Mouse (Mus musculus): ENCODE measurements around the gene Efnb3. TPM values are rescaled to one million over a fixed set of nuclear protein-coding genes. Genes with fewer than 3 reads are reported as not detected.
"Not testable (repeated sequence)": the region's sequence is repeated elsewhere in the genome, so short reads cannot be mapped to it uniquely, and the experiment has no call there.

Gene Efnb3
- polyA plus RNA-seq, 1 experiment = 3.9 TPM

GRCm38 (mm10) chr11:69551310-69551709, 8.7 kb downstream of the Efnb3 start:
- TF ChIP-seq POLR2A (IDR thresholded peaks at IDR 0.05; ENCODE audit: insufficient read depth, low read length) (no peak), EP300 (IDR thresholded peaks at IDR 0.05; ENCODE audit: insufficient read depth, low read depth, low read length) (no peak), CTCF (IDR thresholded peaks at IDR 0.05; ENCODE audit: low read depth, low read length) (no peak)
- Histone ChIP-seq H3K27me3 (ENCODE audit: control insufficient read depth, insufficient read depth, low read length, poor library complexity, severe bottlenecking) (no peaks in the 10 kb centered on the region), H3K4me3 (ENCODE audit: low read depth, low read length) (no peak overlapping the region), H3K27ac (ENCODE audit: insufficient read depth, low read length) (no peak overlapping the region), H3K4me1 (ENCODE audit: control insufficient read depth, insufficient read depth, low read length) (peaks cover 6% of the 10 kb centered on the region), H3K9me3 (replicated peaks; ENCODE audit: control insufficient read depth, insufficient read depth, low read length, poor library complexity, severe bottlenecking) (no peaks in the 10 kb centered on the region), H3K9ac (ENCODE audit: low read depth, poor library complexity, severe bottlenecking) (no peak overlapping the region), H3K36me3 (ENCODE audit: control insufficient read depth, insufficient read depth, low read length, poor library complexity, severe bottlenecking) (no peaks in the 10 kb centered on the region)

GRCm38 (mm10) chr11:69549060-69549656, 10.8 kb downstream of the Efnb3 start, which contains the start of gene Dnah2:
Gene Dnah2, minus strand, starts transcription at chr11:69549110.
- Histone ChIP-seq H3K9me3 (replicated peaks; ENCODE audit: control insufficient read depth, insufficient read depth, low read length, poor library complexity, severe bottlenecking) (no peaks in the 10 kb centered on the region), H3K4me1 (ENCODE audit: control insufficient read depth, insufficient read depth, low read length) (peaks cover 6% of the 10 kb centered on the region), H3K9ac (ENCODE audit: low read depth, poor library complexity, severe bottlenecking) (no peak within 1 kb of the TSS), H3K36me3 (ENCODE audit: control insufficient read depth, insufficient read depth, low read length, poor library complexity, severe bottlenecking) (no peaks in the 10 kb centered on the region), H3K27me3 (ENCODE audit: control insufficient read depth, insufficient read depth, low read length, poor library complexity, severe bottlenecking) (no peaks in the 10 kb centered on the region), H3K27ac (ENCODE audit: insufficient read depth, low read length) (no peak within 1 kb of the TSS), H3K4me3 (ENCODE audit: low read depth, low read length) (no peak within 1 kb of the TSS)
- no peak for TF ChIP-seq POLR2A (IDR thresholded peaks at IDR 0.05; ENCODE audit: insufficient read depth, low read length)

GRCm38 (mm10) chr11:69547071-69547470, 12.9 kb downstream of the Efnb3 start:
- Histone ChIP-seq H3K36me3 (ENCODE audit: control insufficient read depth, insufficient read depth, low read length, poor library complexity, severe bottlenecking) (no peaks in the 10 kb centered on the region), H3K27ac (ENCODE audit: insufficient read depth, low read length) (no peak overlapping the region), H3K9me3 (replicated peaks; ENCODE audit: control insufficient read depth, insufficient read depth, low read length, poor library complexity, severe bottlenecking) (no peaks in the 10 kb centered on the region), H3K9ac (ENCODE audit: low read depth, poor library complexity, severe bottlenecking) (peak overlapping the region; percentile 77), H3K4me3 (ENCODE audit: low read depth, low read length) (peak overlapping the region; percentile 32), H3K4me1 (ENCODE audit: control insufficient read depth, insufficient read depth, low read length) (peaks cover 6% of the 10 kb centered on the region), H3K27me3 (ENCODE audit: control insufficient read depth, insufficient read depth, low read length, poor library complexity, severe bottlenecking) (no peaks in the 10 kb centered on the region)
- no peak for TF ChIP-seq EP300 (IDR thresholded peaks at IDR 0.05; ENCODE audit: insufficient read depth, low read depth, low read length)
- peak; percentile 66 for TF ChIP-seq CTCF (IDR thresholded peaks at IDR 0.05; ENCODE audit: low read depth, low read length)

GRCm38 (mm10) chr11:69546423-69547053, 13.5 kb downstream of the Efnb3 start:
- peak overlapping the region; percentile 32 for H3K4me3 ChIP-seq (ENCODE audit: low read depth, low read length)
- peaks cover 6% of the 10 kb centered on the region for H3K4me1 ChIP-seq (ENCODE audit: control insufficient read depth, insufficient read depth, low read length)
- no peaks in the 10 kb centered on the region for H3K27me3 ChIP-seq (ENCODE audit: control insufficient read depth, insufficient read depth, low read length, poor library complexity, severe bottlenecking)
- H3K36me3 ChIP-seq (ENCODE audit: control insufficient read depth, insufficient read depth, low read length, poor library complexity, severe bottlenecking) = no peaks in the 10 kb centered on the region
- no peaks in the 10 kb centered on the region for H3K9me3 ChIP-seq (replicated peaks; ENCODE audit: control insufficient read depth, insufficient read depth, low read length, poor library complexity, severe bottlenecking)
- TF ChIP-seq POLR2A (IDR thresholded peaks at IDR 0.05; ENCODE audit: insufficient read depth, low read length) (no peak), CTCF (IDR thresholded peaks at IDR 0.05; ENCODE audit: low read depth, low read length) (peak; percentile 43)
- peak overlapping the region; percentile 77 for H3K9ac ChIP-seq (ENCODE audit: low read depth, poor library complexity, severe bottlenecking)
- no peak overlapping the region for H3K27ac ChIP-seq (ENCODE audit: insufficient read depth, low read length)

GRCm38 (mm10) chr11:69545957-69546356, 14.0 kb downstream of the Efnb3 start:
- Histone ChIP-seq H3K36me3 (ENCODE audit: control insufficient read depth, insufficient read depth, low read length, poor library complexity, severe bottlenecking) (no peaks in the 10 kb centered on the region), H3K4me1 (ENCODE audit: control insufficient read depth, insufficient read depth, low read length) (peaks cover 6% of the 10 kb centered on the region), H3K9ac (ENCODE audit: low read depth, poor library complexity, severe bottlenecking) (peak overlapping the region; percentile 77; the same call in 1 of the 2 replicates), H3K4me3 (ENCODE audit: low read depth, low read length) (peak overlapping the region; percentile 32), H3K27me3 (ENCODE audit: control insufficient read depth, insufficient read depth, low read length, poor library complexity, severe bottlenecking) (no peaks in the 10 kb centered on the region), H3K9me3 (replicated peaks; ENCODE audit: control insufficient read depth, insufficient read depth, low read length, poor library complexity, severe bottlenecking) (no peaks in the 10 kb centered on the region), H3K27ac (ENCODE audit: insufficient read depth, low read length) (no peak overlapping the region)
- TF ChIP-seq EP300 (IDR thresholded peaks at IDR 0.05; ENCODE audit: insufficient read depth, low read depth, low read length) = no peak

GRCm38 (mm10) chr11:69543598-69543997, 16.4 kb downstream of the Efnb3 start:
- H3K27me3 ChIP-seq (ENCODE audit: control insufficient read depth, insufficient read depth, low read length, poor library complexity, severe bottlenecking) = no peaks in the 10 kb centered on the region

GRCm38 (mm10) chr11:69541741-69542140, 18.3 kb downstream of the Efnb3 start:
- not testable (repeated sequence) for H3K36me3 ChIP-seq (ENCODE audit: control insufficient read depth, insufficient read depth, low read length, poor library complexity, severe bottlenecking); H3K27me3 ChIP-seq (ENCODE audit: control insufficient read depth, insufficient read depth, low read length, poor library complexity, severe bottlenecking)

More at GRCm38 (mm10) chr11:69543598-69543997, 16.4 kb downstream of the Efnb3 start:
- no peak overlapping the region for H3K4me3 ChIP-seq (ENCODE audit: low read depth, low read length)
- H3K4me1 ChIP-seq (ENCODE audit: control insufficient read depth, insufficient read depth, low read length) = peaks cover 6% of the 10 kb centered on the region
- TF ChIP-seq CTCF (IDR thresholded peaks at IDR 0.05; ENCODE audit: low read depth, low read length) (no peak), EP300 (IDR thresholded peaks at IDR 0.05; ENCODE audit: insufficient read depth, low read depth, low read length) (no peak), POLR2A (IDR thresholded peaks at IDR 0.05; ENCODE audit: insufficient read depth, low read length) (no peak)
- no peak overlapping the region for H3K9ac ChIP-seq (ENCODE audit: low read depth, poor library complexity, severe bottlenecking)
- H3K9me3 ChIP-seq (replicated peaks; ENCODE audit: control insufficient read depth, insufficient read depth, low read length, poor library complexity, severe bottlenecking) = no peaks in the 10 kb centered on the region
- H3K36me3 ChIP-seq (ENCODE audit: control insufficient read depth, insufficient read depth, low read length, poor library complexity, severe bottlenecking) = no peaks in the 10 kb centered on the region
- H3K27ac ChIP-seq (ENCODE audit: insufficient read depth, low read length) = no peak overlapping the region

More at GRCm38 (mm10) chr11:69541741-69542140, 18.3 kb downstream of the Efnb3 start:
- H3K9ac ChIP-seq (ENCODE audit: low read depth, poor library complexity, severe bottlenecking); H3K4me3 ChIP-seq (ENCODE audit: low read depth, low read length); H3K4me1 ChIP-seq (ENCODE audit: control insufficient read depth, insufficient read depth, low read length); H3K9me3 ChIP-seq (replicated peaks; ENCODE audit: control insufficient read depth, insufficient read depth, low read length, poor library complexity, severe bottlenecking); H3K27ac ChIP-seq (ENCODE audit: insufficient read depth, low read length): not testable (repeated sequence)

All from ES-Bruce4 (cell line).